Mouse (Mus musculus) kidney, postnatal 36 days (tissue): ENCODE measurements around the gene Med22.

ENCODE experiments used
- DNase-seq, 2 experiments: peaks; one replicate each; pipeline ENCODE4 v3.0.0; 2021 to 2022; ENCODE audit warnings: mixed read lengths in 2 of 2

Med22 gene

GRCm38 (mm10) chr2:26910124-26910993 lies at the start of gene Med22, which contains the start of gene Rpl7a:
TSS of gene Med22 (minus strand) at chr2:26910677.
TSS of gene Rpl7a (plus strand) at chr2:26910764.
- peak; percentile 100 for DNase-seq

GRCm38 (mm10) chr2:26957488-26957859 lies 47.0 kb upstream of the Med22 start:
- peak; percentile 23 to 37 for DNase-seq

DNA sequence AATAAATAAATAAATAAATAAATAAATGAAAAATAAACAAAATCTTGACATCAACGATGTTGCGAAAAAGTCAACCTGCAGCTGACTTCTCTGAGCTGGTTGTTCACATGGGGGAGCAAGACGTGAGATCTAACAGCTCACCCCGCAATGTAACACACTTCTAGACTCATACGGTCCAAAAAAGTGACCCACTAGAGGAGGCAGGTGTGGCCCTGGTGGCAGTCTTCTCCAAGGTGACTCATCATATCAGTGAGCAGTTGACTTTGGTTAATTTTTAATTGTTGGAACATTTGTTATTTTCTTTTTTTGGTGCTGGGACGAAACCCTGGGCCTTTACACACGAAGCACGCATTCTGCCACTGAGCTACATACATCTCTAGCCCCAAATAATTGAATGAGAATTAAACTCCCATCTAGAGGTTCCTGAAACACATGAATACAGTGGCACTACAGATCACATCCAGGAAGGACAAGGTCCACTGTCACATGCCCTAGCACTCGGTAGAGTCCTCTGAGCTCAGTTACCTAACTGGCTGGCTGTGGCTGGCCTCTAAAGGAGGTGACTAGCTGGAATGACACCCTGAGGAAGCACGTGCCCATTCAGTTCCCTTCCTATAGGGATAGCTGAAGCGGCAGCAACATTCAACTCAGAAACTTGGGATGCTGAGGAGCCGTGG lies 46.5 kb upstream of the Med22 start:
- peak; percentile 30 to 40 for DNase-seq

GRCm38 (mm10) chr2:26954735-26955395 lies 44.4 kb upstream of the Med22 start:
- DNase-seq: no peak

DNA sequence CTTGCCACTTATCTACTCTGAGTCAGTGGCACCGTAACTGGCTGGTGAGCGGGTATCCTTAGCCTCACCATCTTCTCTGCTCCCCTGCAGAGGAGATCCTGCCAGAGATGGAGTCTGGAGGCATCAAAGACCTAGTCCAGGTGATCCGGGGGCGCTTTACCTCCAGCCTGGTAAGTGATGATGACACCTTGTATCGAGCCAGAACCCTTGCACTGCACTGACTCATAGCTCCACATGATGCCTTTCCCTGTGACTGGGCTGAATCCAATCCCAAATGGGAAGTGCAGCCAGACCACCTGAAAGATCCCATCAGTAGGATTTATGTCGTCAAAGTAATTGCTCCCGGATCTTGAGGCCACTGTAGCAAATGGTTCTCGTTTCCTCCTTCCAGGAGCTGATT lies 42.4 kb upstream of the Med22 start:
- no peak for DNase-seq

- DNase-seq: no peak
Measured at GRCm38 (mm10) chr2:26952193-26952592, 41.7 kb upstream of the Med22 start.

DNA sequence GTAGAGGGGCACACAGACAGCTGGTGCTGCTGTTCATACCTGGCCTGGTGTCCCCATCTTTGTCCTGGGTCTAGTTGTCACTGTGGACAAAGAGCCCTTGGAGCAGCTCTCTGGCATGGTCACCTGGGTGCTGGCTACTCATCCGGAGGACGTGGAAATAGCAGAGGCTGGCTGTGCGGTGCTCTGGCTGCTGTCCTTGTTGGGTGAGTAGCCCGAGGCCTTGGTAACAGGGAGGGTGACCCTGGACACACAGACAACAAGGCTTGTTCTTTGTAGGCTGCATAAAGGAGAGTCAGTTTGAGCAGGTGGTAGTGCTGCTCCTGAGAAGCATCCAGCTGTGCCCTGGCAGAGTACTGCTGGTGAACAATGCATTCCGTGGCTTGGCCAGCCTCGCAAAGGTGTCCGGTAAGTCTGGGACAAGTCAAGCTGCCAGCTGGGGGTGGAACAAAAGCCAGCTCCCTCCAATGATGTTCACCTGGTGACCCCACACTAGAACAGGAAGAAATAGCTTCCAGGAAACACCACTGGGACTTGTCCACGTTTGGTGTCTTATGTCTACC lies 40.9 kb upstream of the Med22 start:
- no peak for DNase-seq

GRCm38 (mm10) chr2:26950411-26950810 lies 39.9 kb upstream of the Med22 start:
- DNase-seq: no peak

- no peak for DNase-seq
Measured at GRCm38 (mm10) chr2:26943253-26943652, 32.8 kb upstream of the Med22 start.

GRCm38 (mm10) chr2:26941539-26941938 lies 31.1 kb upstream of the Med22 start:
- peak; percentile 39 to 42 for DNase-seq

GRCm38 (mm10) chr2:26936425-26936824 lies 25.9 kb upstream of the Med22 start:
- no peak for DNase-seq

- DNase-seq: no peak
Measured at GRCm38 (mm10) chr2:26935286-26935685, 24.8 kb upstream of the Med22 start.

DNA sequence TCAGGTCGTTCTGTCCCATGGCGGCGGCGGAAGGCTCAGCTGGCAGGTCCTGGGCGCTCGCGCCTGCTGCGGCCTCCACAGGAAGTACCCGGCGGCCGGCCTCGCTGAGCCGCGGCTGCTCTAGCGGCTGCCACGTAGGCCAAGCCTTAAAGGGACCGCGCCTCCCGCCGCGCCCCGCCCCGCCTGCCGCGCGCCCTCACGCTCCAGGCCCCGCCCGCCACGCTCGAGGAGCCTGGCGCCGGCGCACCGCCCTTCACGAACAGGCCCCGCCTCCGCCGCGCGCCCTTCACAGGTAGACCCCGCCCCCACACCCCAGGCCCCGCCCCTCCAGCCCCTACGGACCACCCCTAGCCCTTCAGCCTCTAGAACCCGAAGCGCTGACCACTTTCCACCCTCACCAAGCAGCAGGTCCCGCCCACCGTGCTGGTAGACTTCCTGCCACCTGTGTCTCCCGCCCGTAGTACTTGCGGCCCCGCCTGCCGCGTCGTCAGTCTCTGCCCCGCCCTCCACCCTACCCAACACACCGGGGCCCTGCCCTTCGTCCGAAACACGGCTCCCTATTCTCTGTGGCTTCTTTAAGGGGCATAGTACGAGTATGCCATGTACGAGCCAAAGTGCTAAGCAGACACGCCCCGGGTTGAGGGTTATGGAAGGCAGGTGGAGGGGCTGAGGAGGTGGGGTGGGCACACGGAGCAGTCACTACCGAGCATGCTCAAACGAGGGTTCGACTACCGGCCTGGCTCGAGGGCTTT lies 23.0 kb upstream of the Med22 start, which contains the start of the genes Surf4 and Stkld1:
Gene Surf4, minus strand, starts transcription at position 625 of the 752 bp plus-strand sequence.
Gene Stkld1, plus strand, starts transcription at position 744 of the 752 bp plus-strand sequence.
- peak; percentile 97 to 98 for DNase-seq

GRCm38 (mm10) chr2:26932473-26933303 lies 22.2 kb upstream of the Med22 start:
- DNase-seq: peak; percentile 66 to 74

- peak; percentile 78 to 79 for DNase-seq
Measured at GRCm38 (mm10) chr2:26930390-26930789, 19.9 kb upstream of the Med22 start.

GRCm38 (mm10) chr2:26927745-26928476 lies 17.4 kb upstream of the Med22 start:
- DNase-seq: peak; percentile 46 to 54

DNA sequence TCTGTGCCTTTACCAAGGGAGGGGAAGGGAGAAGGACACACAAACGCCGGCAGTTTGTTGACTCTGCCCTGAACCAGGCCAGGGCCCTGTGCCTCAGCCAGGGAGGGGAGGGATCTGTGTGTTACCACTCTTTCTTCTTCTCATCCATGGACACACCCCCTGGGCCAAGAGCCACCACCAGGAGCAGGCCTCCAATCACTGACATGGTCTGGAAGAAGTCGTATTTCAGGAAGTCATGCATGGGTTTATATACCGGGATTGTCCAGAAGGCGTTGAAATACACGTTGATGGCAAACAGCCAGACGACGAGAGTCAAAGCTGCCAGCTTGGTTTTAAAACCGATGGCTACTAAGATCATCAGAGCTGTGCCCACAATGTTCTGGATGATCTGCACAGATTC lies 11.3 kb upstream of the Med22 start:
- peak; percentile 59 to 73 for DNase-seq

DNA sequence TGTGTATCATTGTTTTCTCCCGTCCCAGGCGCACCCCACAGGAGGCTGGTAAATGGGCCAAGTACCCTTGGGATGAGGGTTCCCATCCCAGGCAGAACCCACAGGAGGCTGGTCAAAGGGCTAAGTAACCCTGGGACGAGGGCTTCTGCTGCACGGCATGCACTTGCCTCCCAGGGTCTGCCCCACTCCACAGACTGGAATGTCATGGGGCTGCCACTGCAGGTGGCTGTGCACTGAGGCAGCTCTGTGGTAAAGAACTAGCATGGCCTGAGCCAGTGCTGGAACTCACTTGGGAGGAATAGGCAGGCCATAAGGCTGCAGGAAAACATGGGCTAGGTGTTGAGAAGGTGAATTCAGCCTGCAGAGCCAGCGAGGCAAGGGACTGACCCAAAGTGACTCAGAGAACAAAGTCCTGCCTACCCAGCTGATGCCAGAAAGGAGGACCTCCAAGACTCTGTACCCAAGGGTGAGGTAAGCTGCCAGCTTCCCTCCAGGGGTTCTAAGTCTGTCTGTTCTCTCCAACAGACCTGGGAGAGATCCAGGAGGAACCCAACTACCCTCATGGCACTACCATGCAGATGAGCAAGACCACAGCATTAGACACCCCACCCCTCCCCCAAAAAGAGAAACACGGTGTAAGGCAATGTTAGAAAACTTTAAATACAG lies 9.8 kb upstream of the Med22 start:
- peak; percentile 71 to 82 for DNase-seq

GRCm38 (mm10) chr2:26919684-26920083 lies 9.2 kb upstream of the Med22 start:
- no peak for DNase-seq

- DNase-seq: no peak
Measured at GRCm38 (mm10) chr2:26916738-26917137, 6.3 kb upstream of the Med22 start.
